Mouse (Mus musculus): Measurements from ENCODE around the gene Gm20388.
"Not testable (repeated sequence)": the region's sequence is repeated elsewhere in the genome, so short reads cannot be mapped to it uniquely, and the experiment has no call there.

Gm20388 gene

DNA sequence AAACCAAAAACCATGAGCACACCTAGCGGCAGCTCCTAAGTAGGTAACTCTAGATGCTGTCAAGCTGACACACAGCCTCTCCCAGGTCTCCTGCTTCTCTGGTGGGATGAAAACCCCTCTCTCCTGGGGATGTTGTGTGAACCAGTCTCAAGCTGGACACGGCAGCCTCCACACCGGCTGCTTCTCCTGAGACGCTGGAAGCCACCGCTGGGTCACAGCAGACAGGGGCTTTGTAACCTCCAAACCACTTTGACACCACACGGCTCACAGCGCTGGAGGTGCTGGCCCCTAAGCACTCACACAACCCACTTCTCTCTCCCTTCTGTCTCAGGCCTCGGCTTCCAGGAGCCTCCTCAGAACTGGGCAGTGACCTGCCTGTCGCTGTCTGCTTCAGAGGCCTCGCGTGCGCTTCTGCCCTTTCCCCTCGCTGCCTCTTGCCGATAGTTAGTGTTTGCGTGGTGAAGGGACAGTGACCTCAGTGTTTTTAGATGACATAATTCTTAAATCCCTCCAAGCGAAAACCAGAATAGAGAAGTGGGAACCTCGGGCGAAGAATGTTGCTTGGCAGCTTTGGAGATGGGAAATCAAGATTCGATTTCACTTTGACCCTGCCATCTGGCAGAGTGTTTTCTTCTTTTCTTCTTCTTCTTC, 809.1 kb downstream of the Gm20388 start:
- no peak for DNase-seq (ENCODE audit: low spot score)

- DNase-seq (ENCODE audit: low spot score) = no peak
Measured at GRCm38 (mm10) chr8:120723025-120723424, 812.4 kb downstream of the Gm20388 start.

- DNase-seq (ENCODE audit: low spot score) = not testable (repeated sequence)
Measured at GRCm38 (mm10) chr8:120724096-120724495, 813.5 kb downstream of the Gm20388 start.

- no peak for DNase-seq (ENCODE audit: low spot score)
Measured at GRCm38 (mm10) chr8:120724816-120725575, 814.4 kb downstream of the Gm20388 start.

DNA sequence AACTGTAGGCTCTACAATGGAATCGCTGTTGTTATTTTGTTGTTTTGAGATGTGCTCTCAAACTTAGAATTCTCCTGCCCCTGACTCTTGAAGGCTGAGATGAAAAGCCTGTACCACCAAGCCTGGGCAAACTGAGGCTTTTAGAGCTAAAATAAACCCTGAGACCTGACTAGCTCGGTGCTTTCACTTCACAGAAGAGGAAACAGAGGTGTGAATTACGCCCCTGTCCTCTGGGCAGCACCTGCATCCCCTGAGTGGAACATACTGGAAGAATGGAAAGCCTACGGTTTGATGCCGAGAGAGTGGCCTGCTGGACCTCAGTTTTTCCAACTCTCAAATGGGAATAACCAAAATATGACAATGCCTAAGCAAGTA, 814.9 kb downstream of the Gm20388 start:
- no peak for DNase-seq (ENCODE audit: low spot score)

- DNase-seq (ENCODE audit: low spot score) = no peak
Measured at GRCm38 (mm10) chr8:120726051-120726450, 815.4 kb downstream of the Gm20388 start.

DNA sequence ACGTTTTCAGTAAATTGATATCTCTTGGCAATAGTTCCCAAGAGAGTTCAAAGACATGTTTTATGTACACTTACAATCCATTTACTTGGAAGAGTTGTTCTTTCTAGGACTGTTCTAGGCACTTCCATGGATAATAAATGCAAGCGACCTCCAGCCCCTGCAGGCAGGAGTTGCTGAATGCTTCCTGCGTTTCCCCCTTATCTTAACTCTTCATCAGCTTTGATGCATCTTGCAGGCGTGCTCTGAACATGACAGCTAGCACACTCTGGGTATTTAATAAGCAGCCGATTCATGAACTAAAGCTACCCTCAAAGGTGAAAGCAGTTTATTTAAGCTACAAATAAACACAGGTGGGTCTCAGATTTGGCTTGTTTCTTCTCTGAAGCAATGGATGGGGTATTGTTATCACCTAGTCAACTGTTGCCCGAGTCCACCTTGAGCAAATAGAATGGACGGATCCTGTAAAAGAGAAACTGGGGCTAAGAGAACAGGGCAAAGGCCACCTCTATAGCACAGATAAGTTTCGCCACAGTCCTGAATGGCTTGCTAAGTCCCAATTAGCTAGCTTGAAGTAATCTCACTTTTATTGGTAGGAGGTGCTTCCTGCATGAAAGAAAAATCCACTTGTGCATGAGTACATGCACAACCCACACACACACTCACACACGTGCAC, 818.0 kb downstream of the Gm20388 start:
- DNase-seq (ENCODE audit: low spot score) = no peak

- DNase-seq (ENCODE audit: low spot score) = no peak
Measured at GRCm38 (mm10) chr8:120731582-120731981, 820.9 kb downstream of the Gm20388 start.

GRCm38 (mm10) chr8:120732068-120732467, 821.4 kb downstream of the Gm20388 start:
- no peak for DNase-seq (ENCODE audit: low spot score)

- DNase-seq (ENCODE audit: low spot score) = peak; percentile 88
Measured at GRCm38 (mm10) chr8:120735770-120736481, 825.3 kb downstream of the Gm20388 start, which contains the start of gene Irf8. Gene Irf8 (plus strand): TSS chr8:120736358.

DNA sequence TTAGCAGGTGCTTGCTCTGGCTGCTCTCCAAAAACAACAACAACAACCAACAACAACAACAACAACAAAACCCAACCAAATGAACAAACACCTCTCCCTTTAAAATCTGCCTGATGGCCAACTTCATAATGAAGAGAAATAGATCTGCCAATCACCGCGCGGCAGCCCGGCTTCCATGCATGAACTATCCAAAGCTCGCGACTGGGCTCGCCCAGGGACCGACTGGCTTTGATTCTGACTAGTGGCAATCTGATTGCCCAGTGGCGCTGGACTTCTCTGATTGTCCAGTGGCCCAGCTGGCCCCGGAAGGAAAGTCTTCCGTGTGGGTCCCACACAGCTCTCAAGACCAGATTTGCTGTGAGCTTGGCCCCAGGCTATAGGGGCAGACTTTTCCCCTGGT, 825.8 kb downstream of the Gm20388 start:
- peak; percentile 41 for DNase-seq (ENCODE audit: low spot score)

DNA sequence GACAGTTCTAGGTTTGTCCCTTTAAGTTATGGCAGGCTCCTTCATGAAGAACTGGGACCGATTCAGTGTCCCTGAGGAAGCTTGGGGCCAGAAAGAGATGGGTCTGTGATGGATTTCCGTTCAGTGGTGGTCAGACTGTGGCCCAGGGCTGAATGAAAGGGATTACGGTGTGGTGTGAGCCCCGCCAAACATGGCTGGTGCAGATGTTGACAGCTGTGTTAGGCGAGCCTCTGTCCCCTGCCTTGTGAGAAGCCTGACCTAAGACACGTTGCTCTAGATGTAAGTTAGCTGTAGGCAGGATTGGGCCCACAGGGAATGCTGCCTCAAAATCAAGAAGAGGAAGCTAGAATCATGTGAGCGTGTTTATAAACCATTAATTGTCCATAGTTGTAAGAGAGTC, 826.5 kb downstream of the Gm20388 start:
- no peak for DNase-seq (ENCODE audit: low spot score)

GRCm38 (mm10) chr8:120738771-120739170, 828.1 kb downstream of the Gm20388 start:
- DNase-seq (ENCODE audit: low spot score) = no peak

DNA sequence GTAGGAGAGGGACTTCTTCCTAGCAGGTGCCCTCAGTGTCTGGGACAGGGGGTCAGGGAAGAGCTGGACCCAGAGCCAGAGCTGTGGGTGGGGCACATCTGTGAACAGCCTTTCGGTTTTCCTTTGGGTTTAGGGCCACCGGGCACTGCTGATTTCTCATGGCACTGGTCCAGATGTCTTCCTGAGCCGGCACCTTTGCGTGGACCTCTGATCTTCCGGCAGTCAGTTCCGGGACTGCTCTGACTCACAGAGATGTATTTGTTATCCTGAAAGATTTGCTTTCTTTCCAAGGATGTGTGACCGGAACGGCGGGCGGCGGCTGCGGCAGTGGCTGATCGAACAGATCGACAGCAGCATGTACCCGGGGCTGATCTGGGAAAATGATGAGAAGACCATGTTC, 828.9 kb downstream of the Gm20388 start:
- DNase-seq (ENCODE audit: low spot score) = no peak

DNA sequence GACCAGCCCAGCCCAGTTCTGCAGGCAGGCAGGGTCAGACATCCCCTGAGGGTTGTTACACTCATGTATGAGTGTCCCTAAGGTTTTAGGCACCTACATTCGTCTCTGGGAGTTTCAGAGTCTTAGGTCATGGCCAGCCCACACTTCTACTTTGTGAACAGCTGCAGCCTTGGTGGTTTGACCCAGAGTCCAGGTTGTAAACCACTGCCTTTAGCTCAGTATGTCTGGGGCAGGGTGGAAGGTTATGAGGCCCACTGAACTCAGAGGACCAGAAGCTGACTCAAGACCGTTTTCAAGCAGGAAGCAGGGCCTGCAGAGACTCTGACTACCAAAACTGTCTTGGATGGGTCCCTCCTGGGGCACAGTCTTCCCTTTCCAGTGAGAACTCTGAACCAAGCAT, 829.9 kb downstream of the Gm20388 start:
- DNase-seq (ENCODE audit: low spot score) = no peak

GRCm38 (mm10) chr8:120741001-120741400, 830.4 kb downstream of the Gm20388 start:
- no peak for DNase-seq (ENCODE audit: low spot score)

DNA sequence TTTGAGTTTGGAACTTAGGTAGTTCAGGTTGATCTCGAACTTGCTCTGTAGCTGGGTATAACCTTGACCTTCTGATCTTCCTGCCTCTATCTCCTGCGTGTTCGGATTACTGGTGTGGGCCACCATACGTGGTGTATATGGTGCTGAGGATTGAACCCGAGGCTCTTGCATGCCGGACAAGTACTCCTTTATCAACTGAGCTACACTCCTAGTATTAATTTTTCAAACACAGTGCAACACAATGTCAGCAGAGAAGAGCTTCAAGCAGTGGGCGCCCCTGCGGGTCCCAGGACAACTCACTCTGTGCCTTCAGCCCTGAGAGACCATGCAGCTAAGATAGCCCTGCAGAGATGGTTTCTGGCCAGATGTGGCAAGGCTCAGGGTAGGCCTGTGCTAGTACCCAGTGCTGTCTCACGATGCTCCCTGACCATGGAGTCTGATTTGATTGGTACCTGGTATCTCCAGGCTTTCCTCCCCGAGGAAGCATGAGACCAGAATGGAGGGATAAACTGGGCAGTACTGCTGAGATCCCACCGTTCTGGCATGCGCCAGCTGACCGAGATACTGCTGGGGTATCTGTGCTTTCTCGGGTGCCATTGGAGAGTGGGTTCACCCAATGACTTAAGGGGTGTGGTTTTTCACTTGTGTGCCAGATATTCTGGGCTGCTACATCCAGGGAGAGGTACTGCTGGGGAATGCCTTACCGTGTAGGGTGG, 831.3 kb downstream of the Gm20388 start:
- no peak for DNase-seq (ENCODE audit: low spot score)

GRCm38 (mm10) chr8:120743149-120743897, 832.7 kb downstream of the Gm20388 start:
- peak; percentile 28 for DNase-seq (ENCODE audit: low spot score)

GRCm38 (mm10) chr8:120743898-120744290, 833.3 kb downstream of the Gm20388 start:
- no peak for DNase-seq (ENCODE audit: low spot score)

- DNase-seq (ENCODE audit: low spot score) = no peak
Measured at GRCm38 (mm10) chr8:120744448-120744847, 833.8 kb downstream of the Gm20388 start.

GRCm38 (mm10) chr8:120745226-120745625, 834.6 kb downstream of the Gm20388 start:
- no peak for DNase-seq (ENCODE audit: low spot score)

Measured in urinary bladder, postnatal 25 days (tissue).